Mouse (Mus musculus) liver, postnatal 0 days (tissue): ENCODE data around the gene Vmn1r68.

Experiments
- CTCF ChIP-seq: sonication (generic); IDR thresholded peaks from 2 replicates; pipeline ENCODE4 v1.5.1; 2016; ENCODE audit warnings: antibody characterized with exemption, low read depth
- EP300 ChIP-seq: IDR thresholded peaks from 2 replicates; pipeline ENCODE4 v1.6.1; 2016; ENCODE audit warnings: antibody characterized with exemption, low read depth, mild to moderate bottlenecking

GRCm38 (mm10) chr7:10480588-10481233 lies 77.6 kb downstream of the Vmn1r68 start:
- TF ChIP-seq EP300 = no peak
- no peak for TF ChIP-seq CTCF
